Mouse (Mus musculus) heart, adult 10 weeks (tissue): ENCODE results near the gene Ndrg2. TPM values are rescaled to one million over a fixed set of nuclear protein-coding genes. Genes with fewer than 3 reads are reported as not detected.

Experiments
- polyA plus RNA-seq: library from polyadenylated mRNA; stranded (reverse); fragments of 350-450 nt; fragmentation: Illumina TruSeq; extraction: RNeasy Lipid Tissue Mini Kit (QIAGEN cat#74804); gene quantifications from one replicate; pipeline ENCODE4 v1.2.3, GENCODE M21; 2014; ENCODE audit warnings: low read depth, low replicate concordance

The Ndrg2 gene
- polyA plus RNA-seq, result 1,656 TPM

DNA sequence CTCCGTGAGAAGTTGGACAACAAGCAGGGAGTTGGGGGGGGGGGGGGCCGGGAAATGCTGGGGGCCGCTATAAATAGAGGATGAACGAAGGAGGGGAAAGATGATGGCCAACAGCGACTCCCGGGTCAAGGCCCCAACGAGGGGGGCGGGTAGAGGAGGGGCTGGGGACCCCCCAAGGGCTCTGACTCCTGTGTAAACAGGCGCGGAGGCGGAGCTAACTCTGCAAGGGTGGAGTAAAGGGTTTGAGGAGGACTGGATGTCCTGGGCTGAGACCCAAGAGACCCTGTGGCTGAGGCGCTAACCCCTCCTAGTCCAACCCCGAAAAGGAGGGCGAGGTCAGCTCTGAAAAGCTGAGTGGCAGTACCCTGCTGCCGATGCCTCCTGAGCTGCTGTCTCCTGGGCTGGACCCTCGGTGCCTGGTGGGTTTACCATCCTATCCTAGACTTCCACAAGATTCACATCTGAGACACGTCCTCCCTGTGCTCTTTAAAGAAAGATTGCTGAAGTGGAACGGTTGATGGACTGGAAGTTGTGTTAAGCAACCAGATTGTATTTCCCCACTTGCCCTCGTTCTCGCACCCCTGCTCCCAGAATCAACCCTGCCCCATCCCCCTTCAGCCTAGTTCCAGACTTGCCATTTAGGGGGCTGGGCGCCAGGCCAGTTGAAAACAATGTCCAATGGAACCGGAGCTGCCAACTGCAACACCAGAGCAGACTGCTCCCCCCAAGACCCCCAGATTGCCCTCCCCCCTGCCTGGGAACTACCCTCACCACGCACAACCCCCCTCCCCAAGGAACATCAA, at the start of gene Ndrg2:
Gene Ndrg2, minus strand, starts transcription at position 199 of the 803 bp plus-strand sequence.

DNA sequence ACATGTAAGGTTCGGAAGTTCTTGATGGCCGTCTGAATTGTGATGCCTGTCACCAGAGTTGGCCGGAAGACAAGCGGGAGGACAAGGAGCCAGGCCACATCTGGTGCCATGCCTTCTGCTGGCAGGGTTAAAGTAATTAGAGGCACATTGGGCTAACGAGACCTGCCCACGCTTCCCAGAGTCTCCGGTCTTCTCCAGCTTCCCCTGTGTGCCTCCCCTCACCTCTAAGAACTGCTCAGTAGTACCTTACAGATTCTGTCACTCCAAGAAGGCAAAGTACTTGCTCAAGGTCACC, 8.6 kb upstream of the Ndrg2 start, which contains the start of gene Rnase13:
Gene Rnase13, minus strand, starts transcription at position 203 of the 295 bp plus-strand sequence.

DNA sequence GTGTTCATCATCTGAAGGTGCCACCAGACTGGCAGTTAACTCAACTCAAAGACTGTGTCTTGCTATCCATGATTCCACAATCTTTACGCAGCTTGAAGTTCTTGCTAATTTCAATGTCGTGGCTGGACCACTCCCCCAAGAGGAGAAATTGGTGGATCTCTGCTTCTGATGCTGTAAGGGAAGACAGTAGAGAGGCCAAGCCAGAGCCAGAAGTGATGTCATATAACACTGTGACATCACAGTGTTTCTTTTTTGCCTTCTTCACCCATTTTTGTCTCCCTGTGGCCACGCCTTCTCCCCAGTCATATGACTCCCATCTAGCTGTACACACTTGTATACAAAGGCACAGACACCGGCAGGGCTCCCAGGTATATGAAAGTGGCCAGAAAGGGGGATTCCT, 4.2 kb upstream of the Ndrg2 start, which contains the start of gene Tppp2:
Gene Tppp2, plus strand, starts transcription at position 301 of the 400 bp plus-strand sequence.

DNA sequence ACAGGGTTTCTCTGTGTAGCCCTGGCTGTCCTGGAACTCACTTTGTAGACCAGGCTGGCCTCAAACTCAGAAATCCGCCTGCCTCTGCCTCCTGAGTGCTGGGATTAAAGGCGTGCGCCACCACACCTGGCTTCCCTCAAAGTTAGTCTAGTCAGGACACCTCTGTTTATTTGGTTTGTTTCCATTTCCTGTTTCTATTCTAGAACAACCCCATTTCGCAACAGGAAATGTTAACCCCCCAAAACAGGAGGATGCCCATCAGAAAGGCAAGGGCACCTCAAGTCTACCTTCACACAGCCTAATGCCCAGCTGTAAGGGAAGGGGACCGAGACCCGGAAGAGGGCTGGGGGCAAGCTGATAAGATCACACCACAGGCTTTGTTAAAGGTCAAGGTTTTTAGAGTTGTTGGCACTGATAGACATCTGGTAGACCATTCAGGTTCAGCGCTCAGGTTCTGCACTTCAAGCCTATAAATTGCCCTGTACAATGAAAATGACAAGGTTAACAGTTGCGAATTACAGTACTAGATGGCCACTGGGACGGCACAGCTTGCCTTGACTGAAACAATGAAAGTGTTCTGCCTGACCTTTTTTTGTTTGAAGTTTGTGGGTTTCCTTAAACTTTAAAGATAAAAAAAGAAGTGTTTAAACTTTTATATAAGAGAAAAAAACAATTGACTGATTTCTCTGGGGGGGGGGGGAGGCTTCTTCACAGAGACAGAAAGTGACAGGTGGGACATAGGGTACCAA, 21.6 kb downstream of the Ndrg2 start, which contains the start of gene Slc39a2:
Gene Slc39a2, plus strand, starts transcription at position 699 of the 749 bp plus-strand sequence.

DNA sequence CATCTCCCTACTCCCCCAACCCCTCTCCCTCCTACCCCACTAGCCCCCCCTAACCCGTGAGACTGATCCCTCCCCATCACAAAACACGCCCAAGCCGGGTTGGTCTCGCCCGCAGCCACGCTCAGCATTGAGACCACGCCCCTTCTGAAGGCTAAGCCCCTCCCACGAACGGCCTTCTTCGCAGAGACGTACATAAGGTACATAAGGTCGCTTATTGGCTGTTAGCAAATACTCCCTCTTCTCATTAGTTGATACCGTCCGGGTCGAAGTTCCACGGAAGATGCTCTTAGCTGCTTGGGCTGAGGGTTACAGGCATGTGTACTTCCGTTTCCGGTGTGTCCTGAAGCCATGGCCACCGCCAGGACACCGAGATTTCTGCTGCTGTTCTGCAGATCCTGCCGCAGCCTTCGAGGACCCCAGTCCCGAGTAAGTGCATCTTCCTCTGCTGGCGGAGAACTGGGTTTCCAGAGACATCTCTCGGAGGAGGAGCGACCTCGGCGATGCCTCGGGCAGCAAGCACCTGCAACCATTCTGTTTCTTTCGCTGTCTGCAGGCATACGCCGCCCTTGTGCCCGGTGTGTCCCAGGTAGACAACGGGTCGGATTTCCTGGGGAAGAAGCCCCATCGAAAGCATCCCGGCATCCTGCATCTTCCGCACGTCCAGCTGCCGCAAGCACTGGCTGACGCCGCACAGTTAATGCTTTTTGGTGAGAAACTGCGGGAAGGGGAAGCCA, 29.2 kb downstream of the Ndrg2 start, which contains the start of gene Mettl17:
Gene Mettl17, plus strand, starts transcription at position 245 of the 734 bp plus-strand sequence.

Other genes starting within 250 kb of the Ndrg2 start
- gene Gm17079, start 218.7 kb downstream of the Ndrg2 start, polyA plus RNA-seq, result not detected
- gene Gm5800, start 197.0 kb downstream of the Ndrg2 start, polyA plus RNA-seq, result not detected
- not detected for gene Ang4, start 140.6 kb downstream of the Ndrg2 start, polyA plus RNA-seq
- gene AY358078, start 114.1 kb downstream of the Ndrg2 start, polyA plus RNA-seq, result not detected
- not detected for gene Ear6, start 60.5 kb downstream of the Ndrg2 start, polyA plus RNA-seq
- gene Mettl17, start 29.3 kb downstream of the Ndrg2 start, polyA plus RNA-seq, result 23.9 TPM
- gene Slc39a2, start 21.3 kb downstream of the Ndrg2 start, polyA plus RNA-seq, result 1.2 TPM
- not detected for gene Tppp2, start 4.3 kb upstream of the Ndrg2 start, polyA plus RNA-seq
- not detected for gene Rnase13, start 8.6 kb upstream of the Ndrg2 start, polyA plus RNA-seq
- 40.6 TPM for gene Arhgef40, start 70.6 kb upstream of the Ndrg2 start, polyA plus RNA-seq
- gene Tmem253, start 101.5 kb upstream of the Ndrg2 start, polyA plus RNA-seq, result 5.3 TPM
- gene Zfp219, start 106.6 kb upstream of the Ndrg2 start, polyA plus RNA-seq, result 29.1 TPM
- gene Olfr221, start 128.3 kb upstream of the Ndrg2 start, polyA plus RNA-seq, result not detected
- 157 TPM for gene Hnrnpc, start 189.9 kb upstream of the Ndrg2 start, polyA plus RNA-seq
- gene Rpgrip1, start 196.5 kb upstream of the Ndrg2 start, polyA plus RNA-seq, result 0.94 TPM